Mouse (Mus musculus) heart, embryonic 10.5 days (tissue): ENCODE data around the gene Abhd12. TPM values are rescaled to one million over a fixed set of nuclear protein-coding genes. Genes with fewer than 3 reads are reported as not detected.

Experiments used
- DNase-seq: peaks from one replicate; pipeline ENCODE4 v3.0.0-alpha.2; 2017; ENCODE audit warnings: low spot score
- H3K27ac ChIP-seq: fragments of 300-500 bp; sonication (generic); 2 replicates; pipeline ENCODE4 v1.5.1; 2016; ENCODE audit warnings: mild to moderate bottlenecking
- H3K27me3 ChIP-seq: fragments of 300-500 bp; sonication (generic); 2 replicates; pipeline ENCODE4 v1.6.1; 2016; ENCODE audit warnings: mild to moderate bottlenecking; ENCODE audit not compliant: poor library complexity, insufficient read depth, severe bottlenecking
- H3K36me3 ChIP-seq: fragments of 300-500 bp; sonication (generic); 2 replicates; pipeline ENCODE4 v1.6.1; 2016; ENCODE audit warnings: mild to moderate bottlenecking, moderate library complexity
- H3K4me1 ChIP-seq: fragments of 300-500 bp; sonication (generic); 2 replicates; pipeline ENCODE4 v1.6.1; 2016; ENCODE audit warnings: mild to moderate bottlenecking
- H3K4me3 ChIP-seq: fragments of 300-500 bp; sonication (generic); 2 replicates; pipeline ENCODE4 v1.5.1; 2016; ENCODE audit warnings: mild to moderate bottlenecking, moderate library complexity
- H3K9me3 ChIP-seq: fragments of 300-500 bp; sonication (generic); 2 replicates; pipeline ENCODE4 v1.6.1; 2016; ENCODE audit warnings: mild to moderate bottlenecking, moderate library complexity
- WGBS: fragments of 180-500 bp; shearing (Covaris S2); methylation state at CpG from one replicate; pipeline ENCODE4 v1.1.7; 2016; 5-methylcytosine and 5-hydroxymethylcytosine counted together
- polyA plus RNA-seq: library from polyadenylated mRNA; unstranded; fragments of >200 nt; fragmentation: Nextera tagmentation; extraction: Ambion mirVana; gene quantifications from 2 replicates; pipeline ENCODE4 v1.2.1, GENCODE M21; 2016

The Abhd12 gene
- polyA plus RNA-seq, 1 experiment from 2014 or later = 53.7 TPM

GRCm38 (mm10) chr2:150861128-150861527, 43.4 kb downstream of the Abhd12 start:
- DNase-seq = peak; percentile 35
- H3K36me3 ChIP-seq = no peaks in the 10 kb centered on the region
- H3K4me3 ChIP-seq = no peak overlapping the region
- H3K4me1 ChIP-seq = no peaks in the 10 kb centered on the region
- no peak overlapping the region for H3K27ac ChIP-seq
- no peaks in the 10 kb centered on the region for H3K27me3 ChIP-seq
- H3K9me3 ChIP-seq = no peaks in the 10 kb centered on the region
- WGBS = 87% methylated on average over 2 of the region's 2 CpGs

- Histone ChIP-seq H3K36me3 (no peaks in the 10 kb centered on the region), H3K27ac (no peak overlapping the region), H3K27me3 (no peaks in the 10 kb centered on the region), H3K4me1 (no peaks in the 10 kb centered on the region), H3K4me3 (no peak overlapping the region), H3K9me3 (no peaks in the 10 kb centered on the region)
- WGBS = 75% methylated on average over 11 of the region's 11 CpGs
- peak; percentile 43 for DNase-seq
Observed at GRCm38 (mm10) chr2:150859709-150860470, 44.7 kb downstream of the Abhd12 start.

GRCm38 (mm10) chr2:150858724-150859487, 45.6 kb downstream of the Abhd12 start:
- WGBS = 84% methylated on average over 9 of the region's 9 CpGs

GRCm38 (mm10) chr2:150855186-150855585, 49.4 kb downstream of the Abhd12 start:
- Histone ChIP-seq H3K9me3 (no peaks in the 10 kb centered on the region), H3K27ac (no peak overlapping the region), H3K4me3 (no peak overlapping the region), H3K4me1 (no peaks in the 10 kb centered on the region), H3K27me3 (no peaks in the 10 kb centered on the region), H3K36me3 (no peaks in the 10 kb centered on the region)
- DNase-seq = no peak

More at GRCm38 (mm10) chr2:150858724-150859487, 45.6 kb downstream of the Abhd12 start:
- H3K9me3 ChIP-seq = no peaks in the 10 kb centered on the region
- peak; percentile 33 for DNase-seq
- no peak overlapping the region for H3K27ac ChIP-seq
- no peak overlapping the region for H3K4me3 ChIP-seq
- H3K27me3 ChIP-seq = no peaks in the 10 kb centered on the region
- no peaks in the 10 kb centered on the region for H3K36me3 ChIP-seq
- H3K4me1 ChIP-seq = no peaks in the 10 kb centered on the region

- peak; percentile 65 for DNase-seq
- no peak overlapping the region for H3K27ac ChIP-seq
- no peaks in the 10 kb centered on the region for H3K9me3 ChIP-seq
- no peak overlapping the region for H3K4me3 ChIP-seq
- no peaks in the 10 kb centered on the region for H3K36me3 ChIP-seq
- no peaks in the 10 kb centered on the region for H3K27me3 ChIP-seq
- H3K4me1 ChIP-seq = no peaks in the 10 kb centered on the region
- WGBS = 71% methylated on average over 9 of the region's 9 CpGs
Observed at GRCm38 (mm10) chr2:150851251-150851650, 53.3 kb downstream of the Abhd12 start.

- no peak overlapping the region for H3K27ac ChIP-seq
- no peaks in the 10 kb centered on the region for H3K4me1 ChIP-seq
- no peaks in the 10 kb centered on the region for H3K9me3 ChIP-seq
- 89% methylated on average over 8 of the region's 8 CpGs for WGBS
- peak; percentile 58 for DNase-seq
- H3K36me3 ChIP-seq = no peaks in the 10 kb centered on the region
- no peak overlapping the region for H3K4me3 ChIP-seq
- no peaks in the 10 kb centered on the region for H3K27me3 ChIP-seq
Observed at GRCm38 (mm10) chr2:150847436-150847995, 57.0 kb downstream of the Abhd12 start.

- Histone ChIP-seq H3K4me3 (no peak overlapping the region), H3K9me3 (no peaks in the 10 kb centered on the region), H3K36me3 (no peaks in the 10 kb centered on the region), H3K4me1 (no peaks in the 10 kb centered on the region), H3K27ac (no peak overlapping the region), H3K27me3 (no peaks in the 10 kb centered on the region)
- DNase-seq = no peak
- 87% methylated on average over 1 of the region's 1 CpGs for WGBS
Observed at GRCm38 (mm10) chr2:150844798-150845197, 59.7 kb downstream of the Abhd12 start.

- H3K27ac ChIP-seq = no peak overlapping the region
- no peaks in the 10 kb centered on the region for H3K9me3 ChIP-seq
- 83% methylated on average over 7 of the region's 7 CpGs for WGBS
- no peak for DNase-seq
- H3K36me3 ChIP-seq = peaks cover 11% of the 10 kb centered on the region
- H3K4me3 ChIP-seq = no peak overlapping the region
- H3K4me1 ChIP-seq = no peaks in the 10 kb centered on the region
- no peaks in the 10 kb centered on the region for H3K27me3 ChIP-seq
Observed at GRCm38 (mm10) chr2:150842049-150842461, 62.5 kb downstream of the Abhd12 start.

GRCm38 (mm10) chr2:150841109-150841508, 63.4 kb downstream of the Abhd12 start:
- no peaks in the 10 kb centered on the region for H3K4me1 ChIP-seq
- no peak overlapping the region for H3K4me3 ChIP-seq
- H3K9me3 ChIP-seq = no peaks in the 10 kb centered on the region
- H3K27me3 ChIP-seq = no peaks in the 10 kb centered on the region
- DNase-seq = no peak
- H3K27ac ChIP-seq = no peak overlapping the region
- peaks cover 14% of the 10 kb centered on the region for H3K36me3 ChIP-seq
- 77% methylated on average over 11 of the region's 11 CpGs for WGBS

GRCm38 (mm10) chr2:150839686-150840471, 64.7 kb downstream of the Abhd12 start:
- H3K27ac ChIP-seq = no peak overlapping the region

GRCm38 (mm10) chr2:150837781-150838180, 66.8 kb downstream of the Abhd12 start:
- Histone ChIP-seq H3K36me3 (peaks cover 40% of the 10 kb centered on the region), H3K27ac (no peak overlapping the region), H3K4me1 (no peaks in the 10 kb centered on the region), H3K4me3 (no peak overlapping the region), H3K9me3 (no peaks in the 10 kb centered on the region), H3K27me3 (no peaks in the 10 kb centered on the region)
- peak; percentile 71 for DNase-seq
- WGBS = 90% methylated on average over 3 of the region's 3 CpGs

More at GRCm38 (mm10) chr2:150839686-150840471, 64.7 kb downstream of the Abhd12 start:
- WGBS = 69% methylated on average over 12 of the region's 12 CpGs
- H3K36me3 ChIP-seq = peaks cover 21% of the 10 kb centered on the region
- no peaks in the 10 kb centered on the region for H3K9me3 ChIP-seq
- no peak for DNase-seq
- H3K27me3 ChIP-seq = no peaks in the 10 kb centered on the region
- no peaks in the 10 kb centered on the region for H3K4me1 ChIP-seq
- no peak overlapping the region for H3K4me3 ChIP-seq

- no peaks in the 10 kb centered on the region for H3K4me1 ChIP-seq
- 82% methylated on average over 15 of the region's 15 CpGs for WGBS
Observed at GRCm38 (mm10) chr2:150836906-150837305, 67.6 kb downstream of the Abhd12 start.

More at GRCm38 (mm10) chr2:150836906-150837305, 67.6 kb downstream of the Abhd12 start:
- Histone ChIP-seq H3K36me3 (peaks cover 49% of the 10 kb centered on the region), H3K27ac (no peak overlapping the region), H3K4me3 (no peak overlapping the region), H3K27me3 (no peaks in the 10 kb centered on the region), H3K9me3 (no peaks in the 10 kb centered on the region)
- DNase-seq = no peak
